8 mouse cellular contexts compared by ENCODE assay signal in the genomic region with DNA sequence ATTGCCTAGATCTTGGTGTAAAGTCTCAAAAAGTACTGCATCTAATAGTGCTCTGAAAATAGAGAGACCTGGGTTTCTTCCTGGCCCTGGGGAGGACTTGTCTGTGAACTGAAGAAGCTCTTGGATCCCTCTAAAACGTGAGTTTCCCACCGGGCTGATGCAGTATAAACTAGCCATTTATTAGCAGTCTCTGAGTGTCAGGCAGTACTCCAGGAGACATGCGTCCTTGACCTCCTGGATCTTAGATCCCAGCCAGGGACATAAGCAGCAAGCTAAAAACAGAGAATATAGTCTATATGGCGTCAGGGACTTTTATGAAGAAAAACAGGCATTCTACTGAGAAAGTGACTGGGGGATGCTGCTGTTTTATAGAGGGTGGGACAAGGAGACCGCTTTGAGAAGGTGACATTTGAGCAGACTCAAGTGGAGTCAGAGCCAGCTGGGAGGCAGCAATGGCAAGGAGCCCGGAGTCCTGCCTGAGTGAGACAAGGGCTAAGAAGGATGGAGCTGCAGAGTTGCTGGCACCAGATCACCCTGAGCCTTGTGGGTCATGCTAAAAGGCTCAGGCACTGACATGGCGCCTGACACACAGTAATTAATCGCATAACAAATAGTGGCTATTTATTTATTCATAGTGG.
DNase-seq lines count a peak whose midpoint lies in the region; ATAC-seq and TF ChIP-seq lines count a peak whose summit lies in the region.

No protein-coding gene starts in this region.

- H3K4me3 ChIP-seq in forebrain, embryonic 15.5 days, result no peak overlapping the region
- no peak overlapping the region for H3K4me3 ChIP-seq in forebrain, embryonic 11.5 days (ENCODE audit: low read depth, low read length)
- no peak overlapping the region for H3K4me3 ChIP-seq in stomach, embryonic 14.5 days (ENCODE audit: low read depth, low read length)
- H3K4me3 ChIP-seq in stomach, postnatal 0 days (ENCODE audit: low read depth, low read length), result no peak overlapping the region
- no peak overlapping the region for H3K4me3 ChIP-seq in hindbrain, embryonic 15.5 days

- H3K4me2 ChIP-seq in forebrain, embryonic 15.5 days (replicated peaks), result no peak overlapping the region
- no peak overlapping the region for H3K4me2 ChIP-seq in forebrain, embryonic 11.5 days (ENCODE audit: low read depth, low read length, severe bottlenecking)
- H3K4me2 ChIP-seq in stomach, embryonic 14.5 days (replicated peaks; ENCODE audit: low read depth, low read length), result no peak overlapping the region
- no peak overlapping the region for H3K4me2 ChIP-seq in stomach, postnatal 0 days (replicated peaks; ENCODE audit: low read depth)
- no peak overlapping the region for H3K4me2 ChIP-seq in hindbrain, embryonic 15.5 days

- peak overlapping the region; percentile 69 for H3K27ac ChIP-seq in forebrain, embryonic 15.5 days (replicated peaks)
- no peak overlapping the region for H3K27ac ChIP-seq in forebrain, embryonic 11.5 days (ENCODE audit: low read depth, low read length)
- no peak overlapping the region for H3K27ac ChIP-seq in stomach, embryonic 14.5 days (ENCODE audit: low read length)
- no peak overlapping the region for H3K27ac ChIP-seq in stomach, postnatal 0 days (replicated peaks)
- H3K27ac ChIP-seq in hindbrain, embryonic 15.5 days (replicated peaks), result peak overlapping the region; percentile 52; the same call in 1 of the 2 replicates

- TF ChIP-seq EP300 in stomach, postnatal 0 days (optimal IDR thresholded peaks at IDR 0.05), result no peak

- DNase-seq in forebrain, embryonic 11.5 days (ENCODE audit: low spot score), result no peak
- DNase-seq in stomach, postnatal 0 days (ENCODE audit: low spot score), result no peak
- DNase-seq in lung, postnatal 14 days, result peak; percentile 44
- no peak for DNase-seq in natural killer cell, adult 2 months (ENCODE audit: low spot score in 2 of 2)
- no peak for DNase-seq in spleen, postnatal 4 days (ENCODE audit: low spot score in 2 of 2)

- no peak overlapping the region for H3K9ac ChIP-seq in forebrain, embryonic 15.5 days (replicated peaks)
- no peak overlapping the region for H3K9ac ChIP-seq in forebrain, embryonic 11.5 days (ENCODE audit: low read length)
- H3K9ac ChIP-seq in stomach, embryonic 14.5 days (replicated peaks; ENCODE audit: low read depth, low read length), result no peak overlapping the region
- H3K9ac ChIP-seq in stomach, postnatal 0 days (ENCODE audit: low read length), result no peak overlapping the region
- H3K9ac ChIP-seq in hindbrain, embryonic 15.5 days, result no peak overlapping the region

- TF ChIP-seq CTCF in stomach, postnatal 0 days (IDR thresholded peaks at IDR 0.05; ENCODE audit: low read depth), result no peak

- 57% methylated on average over 8 of the region's 8 CpGs for WGBS in forebrain, embryonic 15.5 days
- 91% methylated on average over 8 of the region's 8 CpGs for WGBS in forebrain, embryonic 11.5 days
- WGBS in stomach, embryonic 14.5 days, result 65% methylated on average over 8 of the region's 8 CpGs
- 68% methylated on average over 8 of the region's 8 CpGs for WGBS in stomach, postnatal 0 days
- WGBS in hindbrain, embryonic 15.5 days, result 60% methylated on average over 8 of the region's 8 CpGs

- H3K4me1 ChIP-seq in forebrain, embryonic 15.5 days, result peaks cover 43% of the 10 kb centered on the region
- no peaks in the 10 kb centered on the region for H3K4me1 ChIP-seq in forebrain, embryonic 11.5 days (replicated peaks; ENCODE audit: control insufficient read depth, insufficient read depth, low read length)
- no peaks in the 10 kb centered on the region for H3K4me1 ChIP-seq in stomach, embryonic 14.5 days (ENCODE audit: control insufficient read depth, insufficient read depth, low read length)
- H3K4me1 ChIP-seq in stomach, postnatal 0 days (replicated peaks; ENCODE audit: control insufficient read depth, insufficient read depth), result no peaks in the 10 kb centered on the region
- H3K4me1 ChIP-seq in hindbrain, embryonic 15.5 days (replicated peaks), result peaks cover 10% of the 10 kb centered on the region

- peak; percentile 81 for ATAC-seq in forebrain, embryonic 15.5 days (replicated peaks)
- ATAC-seq in forebrain, embryonic 11.5 days (replicated peaks; ENCODE audit: low FRiP score), result no peak
- peak; percentile 37; the same call in 1 of the 2 replicates for ATAC-seq in stomach, embryonic 14.5 days (ENCODE audit: insufficient number of reproducible peaks, insufficient read depth, low FRiP score, low read depth)
- ATAC-seq in stomach, postnatal 0 days (ENCODE audit: low FRiP score, low TSS enrichment), result no peak
- peak; percentile 81 for ATAC-seq in hindbrain, embryonic 15.5 days (ENCODE audit: low FRiP score, low read depth)

- no peaks in the 10 kb centered on the region for H3K9me3 ChIP-seq in forebrain, embryonic 15.5 days
- H3K9me3 ChIP-seq in forebrain, embryonic 11.5 days (ENCODE audit: control insufficient read depth, low read length), result no peaks in the 10 kb centered on the region
- no peaks in the 10 kb centered on the region for H3K9me3 ChIP-seq in stomach, embryonic 14.5 days (ENCODE audit: control insufficient read depth, low read depth, low read length)
- H3K9me3 ChIP-seq in stomach, postnatal 0 days (ENCODE audit: control insufficient read depth, low read length), result no peaks in the 10 kb centered on the region
- no peaks in the 10 kb centered on the region for H3K9me3 ChIP-seq in hindbrain, embryonic 15.5 days

- H3K27me3 ChIP-seq in forebrain, embryonic 15.5 days, result no peaks in the 10 kb centered on the region
- no peaks in the 10 kb centered on the region for H3K27me3 ChIP-seq in forebrain, embryonic 11.5 days (ENCODE audit: control insufficient read depth, insufficient read depth, low read length)
- H3K27me3 ChIP-seq in stomach, embryonic 14.5 days (ENCODE audit: control insufficient read depth, insufficient read depth, low read length), result no peaks in the 10 kb centered on the region
- H3K27me3 ChIP-seq in stomach, postnatal 0 days (ENCODE audit: control insufficient read depth, insufficient read depth, low read length), result no peaks in the 10 kb centered on the region
- H3K27me3 ChIP-seq in hindbrain, embryonic 15.5 days, result no peaks in the 10 kb centered on the region

- no peaks in the 10 kb centered on the region; the same call in 1 of the 2 replicates for H3K36me3 ChIP-seq in forebrain, embryonic 15.5 days
- H3K36me3 ChIP-seq in forebrain, embryonic 11.5 days (ENCODE audit: control insufficient read depth, insufficient read depth, low read length), result no peaks in the 10 kb centered on the region; the same call in 1 of the 2 replicates
- peaks cover 4% of the 10 kb centered on the region; the same call in 1 of the 2 replicates for H3K36me3 ChIP-seq in stomach, embryonic 14.5 days (ENCODE audit: control insufficient read depth, insufficient read depth, low read length)
- no peaks in the 10 kb centered on the region for H3K36me3 ChIP-seq in stomach, postnatal 0 days (ENCODE audit: control insufficient read depth, insufficient read depth, low read length)
- no peaks in the 10 kb centered on the region for H3K36me3 ChIP-seq in hindbrain, embryonic 15.5 days

Comparison
In these comparisons a context has a peak if more than half of its experiments do, and no peak if none do; other contexts are left out.
1. ATAC-seq: peak in forebrain, embryonic 15.5 days (single experiment), stomach, embryonic 14.5 days (single experiment) and hindbrain, embryonic 15.5 days (single experiment); none in forebrain, embryonic 11.5 days (single experiment) and stomach, postnatal 0 days (single experiment).
2. H3K27ac ChIP-seq: peak in forebrain, embryonic 15.5 days (single experiment) and hindbrain, embryonic 15.5 days (single experiment); none in forebrain, embryonic 11.5 days (single experiment), stomach, embryonic 14.5 days (single experiment) and stomach, postnatal 0 days (single experiment).